Mouse (Mus musculus) liver, embryonic 14.5 days (tissue): ENCODE measurements around the gene Ceacam1.
"Not testable (repeated sequence)": the region's sequence is repeated elsewhere in the genome, so short reads cannot be mapped to it uniquely, and the experiment has no call there.

Source experiments
- CTCF ChIP-seq: IDR thresholded peaks from 2 replicates; pipeline ENCODE4 v1.5.1; 2016; ENCODE audit warnings: antibody characterized with exemption, low read depth, control low read depth
- EP300 ChIP-seq: IDR thresholded peaks from 2 replicates; pipeline ENCODE4 v1.6.1; 2016; ENCODE audit warnings: antibody characterized with exemption, low read depth

DNA sequence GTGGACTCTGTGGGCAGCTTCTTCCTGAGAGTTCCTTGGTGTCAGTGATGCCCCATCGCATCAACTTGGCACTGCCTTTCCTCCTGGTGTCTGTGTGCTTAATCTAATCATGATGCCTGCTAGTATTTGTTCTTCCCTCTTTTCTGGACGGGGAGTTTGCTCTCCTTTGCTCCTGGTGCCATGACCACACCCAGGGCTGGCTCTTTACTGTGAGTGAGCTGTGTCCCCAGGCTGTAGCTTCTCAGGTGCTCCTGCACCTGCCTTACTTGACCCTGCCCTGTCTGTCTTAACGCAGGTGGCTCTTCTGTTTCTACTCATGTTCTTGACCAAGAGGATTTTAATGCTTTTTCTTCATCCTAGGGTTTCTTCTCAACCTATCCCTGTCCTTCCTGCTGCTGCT lies 11.8 kb downstream of the Ceacam1 start:
- TF ChIP-seq CTCF, EP300: not testable (repeated sequence)
